Mouse (Mus musculus) MEL (cell line): ENCODE data around the gene Dennd4a. TPM values are rescaled to one million over a fixed set of nuclear protein-coding genes. Genes with fewer than 3 reads are reported as not detected.

ENCODE experiments used
- DNase-seq: peaks from one replicate; pipeline ENCODE4 v3.0.0; 2011; ENCODE audit warnings: low read depth, low spot score
- H3K27ac ChIP-seq: 2 replicates; pipeline ENCODE4 v1.5.1; 2012; ENCODE audit warnings: low read depth, mild to moderate bottlenecking, control low read depth, low read length, moderate library complexity; ENCODE audit not compliant: control insufficient read depth
- H3K27me3 ChIP-seq, 2 experiments: fragments of 150-350 bp in 1 of 2; sonication (generic) in 1 of 2; 2 replicates each; pipeline ENCODE4 v1.6.1; 2012; ENCODE audit warnings: low read length in 2 of 2, mild to moderate bottlenecking in 2 of 2, improper control_type of control experiment in 1 of 2, moderate library complexity in 1 of 2; ENCODE audit not compliant: insufficient read depth in 2 of 2, control insufficient read depth in 1 of 2
- H3K36me3 ChIP-seq, 2 experiments: 2 replicates each; pipeline ENCODE4 v1.6.1; 2012 to 2014; ENCODE audit warnings: low read length in 2 of 2, improper control_type of control experiment in 1 of 2, inconsistent platforms in 1 of 2, mild to moderate bottlenecking in 1 of 2; ENCODE audit not compliant: insufficient read depth in 2 of 2, control insufficient read depth in 1 of 2
- H3K4me1 ChIP-seq, 2 experiments: fragments of 150-350 bp in 1 of 2; sonication (generic) in 1 of 2; 2 replicates each; pipeline ENCODE4 v1.6.1; 2012; ENCODE audit warnings: low read length in 2 of 2, improper control_type of control experiment in 1 of 2, mild to moderate bottlenecking in 1 of 2; ENCODE audit not compliant: insufficient read depth in 2 of 2, control insufficient read depth in 1 of 2
- H3K4me3 ChIP-seq, 2 experiments: fragments of 150-350 bp in 1 of 2; sonication (generic) in 1 of 2; 2 replicates each; pipeline ENCODE4 v1.5.1; 2012; ENCODE audit warnings: low read depth in 2 of 2, low read length in 2 of 2, mild to moderate bottlenecking in 2 of 2, moderate library complexity in 2 of 2, control low read depth in 1 of 2, improper control_type of control experiment in 1 of 2; ENCODE audit not compliant: control insufficient read depth in 1 of 2, insufficient read depth in 1 of 2
- H3K79me2 ChIP-seq: 2 replicates; pipeline ENCODE4 v1.6.1; 2012; ENCODE audit warnings: mild to moderate bottlenecking, low read length, moderate library complexity; ENCODE audit not compliant: control insufficient read depth, poor library complexity, insufficient read depth
- H3K9ac ChIP-seq: 2 replicates; pipeline ENCODE4 v1.6.1; 2012; ENCODE audit warnings: low read depth, mild to moderate bottlenecking, control low read depth, low read length, moderate library complexity; ENCODE audit not compliant: control insufficient read depth, poor library complexity, severe bottlenecking
- H3K9me3 ChIP-seq: fragments of 150-350 bp; sonication (generic); replicated peaks from 2 replicates; pipeline ENCODE4 v1.6.1; 2012; ENCODE audit warnings: mild to moderate bottlenecking, low read length, improper control_type of control experiment, moderate library complexity; ENCODE audit not compliant: insufficient read depth
- BHLHE40 ChIP-seq: IDR thresholded peaks from 2 replicates; pipeline ENCODE4 v1.6.1; 2012; ENCODE audit warnings: low read depth, mild to moderate bottlenecking, inconsistent platforms, low read length, improper control_type of control experiment, borderline replicate concordance
- CTCF ChIP-seq, 3 experiments: IDR thresholded peaks in 2 of 3; conservative IDR thresholded peaks in 1 of 3; 2 replicates each; pipeline ENCODE4 v1.5.1; 2011 to 2012; ENCODE audit warnings: low read length in 3 of 3, low read depth in 2 of 3, mild to moderate bottlenecking in 2 of 3, improper control_type of control experiment in 1 of 3, inconsistent platforms in 1 of 3, mixed read lengths in 1 of 3, moderate library complexity in 1 of 3; ENCODE audit not compliant: control insufficient read depth in 1 of 3, insufficient read depth in 1 of 3, poor library complexity in 1 of 3, severe bottlenecking in 1 of 3
- EP300 ChIP-seq, 2 experiments: IDR thresholded peaks; 2 replicates each; pipeline ENCODE4 v1.6.1; 2011; ENCODE audit warnings: improper control_type of control experiment in 2 of 2, low read length in 2 of 2, low read depth in 1 of 2, mild to moderate bottlenecking in 1 of 2
- ETS1 ChIP-seq: IDR thresholded peaks from 2 replicates; pipeline ENCODE4 v1.6.1; 2012; ENCODE audit warnings: low read depth, mild to moderate bottlenecking, inconsistent platforms, low read length, improper control_type of control experiment, moderate library complexity
- GATA1 ChIP-seq: IDR thresholded peaks from 2 replicates; pipeline ENCODE4 v1.6.1; 2011; ENCODE audit warnings: low read depth, low read length, improper control_type of control experiment
- HCFC1 ChIP-seq: IDR thresholded peaks from 2 replicates; pipeline ENCODE4 v1.6.1; 2012; ENCODE audit warnings: low read depth, mild to moderate bottlenecking, inconsistent platforms, low read length, improper control_type of control experiment, moderate library complexity
- MEF2A ChIP-seq: IDR thresholded peaks from 2 replicates; pipeline ENCODE4 v1.6.1; 2014; ENCODE audit warnings: low read depth, mild to moderate bottlenecking, inconsistent platforms, low read length, improper control_type of control experiment; ENCODE audit not compliant: poor library complexity, insufficient replicate concordance, severe bottlenecking; ENCODE audit errors: extremely low read depth
- MXI1 ChIP-seq: IDR thresholded peaks from 2 replicates; pipeline ENCODE4 v1.6.1; 2011; ENCODE audit warnings: mild to moderate bottlenecking, low read depth, low read length, improper control_type of control experiment
- MYC ChIP-seq: IDR thresholded peaks from 2 replicates; pipeline ENCODE4 v1.6.1; 2011; ENCODE audit warnings: low read depth, mild to moderate bottlenecking, low read length, improper control_type of control experiment, moderate library complexity
- NELFE ChIP-seq: IDR thresholded peaks from 2 replicates; pipeline ENCODE4 v1.6.1; 2011; ENCODE audit warnings: low read depth, low read length, improper control_type of control experiment
- NRF1 ChIP-seq: IDR thresholded peaks from 2 replicates; pipeline ENCODE4 v1.6.1; 2014; ENCODE audit warnings: low read depth, mild to moderate bottlenecking, inconsistent platforms, low read length, improper control_type of control experiment, moderate library complexity; ENCODE audit not compliant: poor library complexity, insufficient read depth, severe bottlenecking
- RCOR1 ChIP-seq: IDR thresholded peaks from 2 replicates; pipeline ENCODE4 v1.6.1; 2012; ENCODE audit warnings: low read depth, mild to moderate bottlenecking, inconsistent platforms, low read length, improper control_type of control experiment
- TAL1 ChIP-seq: IDR thresholded peaks from 2 replicates; pipeline ENCODE4 v1.6.1; 2012; ENCODE audit warnings: mild to moderate bottlenecking, inconsistent platforms, low read length, moderate library complexity, mixed read lengths
- USF2 ChIP-seq, 2 experiments: IDR thresholded peaks; 2 replicates each; pipeline ENCODE4 v1.6.1; 2011 to 2012; ENCODE audit warnings: improper control_type of control experiment in 2 of 2, low read length in 2 of 2, borderline replicate concordance in 1 of 2, inconsistent platforms in 1 of 2, low read depth in 1 of 2, mild to moderate bottlenecking in 1 of 2; ENCODE audit not compliant: insufficient read depth in 1 of 2
- ZKSCAN1 ChIP-seq: IDR thresholded peaks from 2 replicates; pipeline ENCODE4 v1.6.1; 2012; ENCODE audit warnings: low read depth, mild to moderate bottlenecking, inconsistent platforms, low read length, improper control_type of control experiment, moderate library complexity
- ZNF384 ChIP-seq: IDR thresholded peaks from 2 replicates; pipeline ENCODE4 v1.6.1; 2012; ENCODE audit warnings: low read depth, mild to moderate bottlenecking, inconsistent platforms, low read length, improper control_type of control experiment
- polyA plus RNA-seq, 2 experiments: library from polyadenylated mRNA; stranded (reverse) in 1 of 2; unstranded in 1 of 2; fragments of >175 nt in 1 of 2; fragments of >200 nt in 1 of 2; gene quantifications; 2 replicates each; pipeline versions ENCODE4 v1.2.1 to v1.2.4; 2012; ENCODE audit warnings: low replicate concordance in 2 of 2, low read depth in 1 of 2; ENCODE audit not compliant: insufficient read length in 2 of 2, insufficient read depth in 1 of 2, missing spikeins in 1 of 2
- total RNA-seq: library from RNA; depleted of rRNA; stranded (reverse); fragments of 300-350 nt; gene quantifications from 2 replicates; pipeline ENCODE4 v1.2.3, GENCODE M21; 2012

Gene Dennd4a
- total and polyA plus RNA-seq, 3 experiments, result 7.7 to 74.8 (median 24.9) TPM

DNA sequence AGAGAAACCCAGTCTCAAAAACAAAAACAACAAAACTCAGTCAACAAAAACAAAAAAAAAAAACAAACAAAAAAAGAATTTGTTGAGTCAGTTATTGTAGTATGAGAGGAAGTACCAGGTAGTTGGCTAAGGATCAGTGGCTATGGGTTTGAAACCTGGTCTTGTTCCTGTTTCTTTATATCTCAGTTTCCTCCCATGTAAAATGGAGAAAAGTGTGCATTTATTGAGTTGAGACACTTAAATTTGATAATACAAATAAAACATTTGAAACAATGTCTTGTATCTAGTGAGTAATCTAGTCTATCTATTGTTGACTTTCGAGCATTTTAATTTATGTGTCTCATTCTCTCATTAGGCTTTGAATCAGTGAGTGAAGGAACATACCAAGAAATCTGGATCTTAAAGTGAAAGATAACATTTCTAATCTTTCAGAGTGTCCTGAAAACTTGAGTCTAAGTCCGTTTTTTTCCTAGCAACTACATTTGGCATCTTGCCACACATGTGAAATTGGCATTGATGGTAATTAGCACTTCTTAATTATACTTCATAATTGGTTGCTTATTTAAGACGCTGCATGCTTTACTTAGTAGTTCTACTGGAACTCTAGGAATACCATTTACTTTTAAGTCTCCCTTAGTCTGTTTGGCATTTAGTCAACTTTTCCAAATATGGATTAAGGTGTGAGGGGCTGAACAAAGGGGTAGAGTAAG is 9.1 kb downstream of the Dennd4a start (continued):
- TF ChIP-seq MYC, result 0 out of 2 replicates have a peak, but pooled peaks have one; percentile 33
- TF ChIP-seq GATA1, result no peak
- peak; percentile 32; the same call in 1 of the 2 replicates for TF ChIP-seq ZNF384
- TF ChIP-seq RCOR1, result 0 out of 2 replicates have a peak, but pooled peaks have one; percentile 17
- no peak for TF ChIP-seq USF2 (IDR thresholded peaks at IDR 0.05; ENCODE audit: borderline replicate concordance in 1 of 2, insufficient read depth in 1 of 2, low read depth in 1 of 2, low read length in 2 of 2)
- no peak for TF ChIP-seq NRF1
- 0 out of 2 replicates have a peak, but pooled peaks have one; percentile 17 for TF ChIP-seq MXI1
- no peak for TF ChIP-seq MEF2A
- TF ChIP-seq ZKSCAN1, result no peak
- no peak for TF ChIP-seq HCFC1

DNA sequence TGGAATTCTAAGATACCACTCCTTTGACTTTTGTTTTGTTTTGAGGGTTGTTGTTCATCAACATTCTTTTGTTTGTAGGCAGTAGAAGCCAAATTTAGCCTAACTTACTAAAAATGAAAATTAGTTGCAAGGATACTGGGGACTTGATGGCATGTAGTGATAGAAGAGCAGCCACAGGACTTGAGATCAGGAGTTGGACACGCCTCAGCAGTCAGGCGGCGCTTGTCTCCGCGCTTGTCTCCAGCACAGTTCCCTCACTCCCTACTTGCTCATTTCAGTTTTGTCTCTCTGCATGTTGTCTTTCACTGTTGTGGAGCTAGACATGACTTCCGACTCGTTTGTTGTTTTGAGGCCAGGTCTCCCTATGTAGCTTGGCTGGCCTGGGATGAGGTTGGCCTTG is 11.1 kb downstream of the Dennd4a start:
- Histone ChIP-seq H3K79me2 (peaks cover 39% of the 10 kb centered on the region), H3K9me3 (no peaks in the 10 kb centered on the region), H3K4me1 (peaks cover 33 to 50% of the 10 kb centered on the region in 2 experiments), H3K27ac (peak overlapping the region; percentile 33; the same call in 1 of the 2 replicates), H3K27me3 (no peaks in the 10 kb centered on the region), H3K4me3 (peak overlapping the region in 1 of 2 experiments; percentile 2; a peak in 1 of 4 replicates), H3K9ac (peak overlapping the region; percentile 26; the same call in 1 of the 2 replicates), H3K36me3 (peaks cover 0 to 67% of the 10 kb centered on the region in 2 experiments; a peak in 2 of 4 replicates)
- peak; percentile 45 for DNase-seq
- TF ChIP-seq ETS1 (peak; percentile 20; the same call in 1 of the 2 replicates), NELFE (no peak), RCOR1 (no peak), TAL1 (no peak), EP300 (IDR thresholded peaks at IDR 0.05; ENCODE audit: low read depth in 1 of 2, low read length in 2 of 2) (peak in 1 of 2 experiments; percentile 17; a peak in 1 of 4 replicates), HCFC1 (no peak), BHLHE40 (no peak), CTCF (IDR thresholded peaks at IDR 0.05 in 2 of 3, conservative IDR thresholded peaks at IDR 0.05 in 1 of 3; ENCODE audit: control insufficient read depth in 1 of 3, insufficient read depth in 1 of 3, low read depth in 2 of 3, low read length in 3 of 3, poor library complexity in 1 of 3, severe bottlenecking in 1 of 3) (no peak)
